Mouse (Mus musculus) common myeloid progenitor, adult 5-6 weeks (primary cell): Measurements from ENCODE around the gene Faim2. TPM values are rescaled to one million over a fixed set of nuclear protein-coding genes. Genes with fewer than 3 reads are reported as not detected.

Experiments used
- ATAC-seq: replicated peaks from 2 replicates; pipeline ENCODE4 v1.8.0; 2016; ENCODE audit warnings: low read depth, mild to moderate bottlenecking, moderate TSS enrichment, inconsistent platforms; ENCODE audit not compliant: poor library complexity, severe bottlenecking
- total RNA-seq: library from RNA; stranded (forward); fragments of 200-1000, 187-1606 nt; gene quantifications from 2 replicates; pipeline ENCODE4 v1.2.3, GENCODE M21; 2017

The Faim2 gene
- total RNA-seq, 1 experiment from 2014 or later: not detected

DNA sequence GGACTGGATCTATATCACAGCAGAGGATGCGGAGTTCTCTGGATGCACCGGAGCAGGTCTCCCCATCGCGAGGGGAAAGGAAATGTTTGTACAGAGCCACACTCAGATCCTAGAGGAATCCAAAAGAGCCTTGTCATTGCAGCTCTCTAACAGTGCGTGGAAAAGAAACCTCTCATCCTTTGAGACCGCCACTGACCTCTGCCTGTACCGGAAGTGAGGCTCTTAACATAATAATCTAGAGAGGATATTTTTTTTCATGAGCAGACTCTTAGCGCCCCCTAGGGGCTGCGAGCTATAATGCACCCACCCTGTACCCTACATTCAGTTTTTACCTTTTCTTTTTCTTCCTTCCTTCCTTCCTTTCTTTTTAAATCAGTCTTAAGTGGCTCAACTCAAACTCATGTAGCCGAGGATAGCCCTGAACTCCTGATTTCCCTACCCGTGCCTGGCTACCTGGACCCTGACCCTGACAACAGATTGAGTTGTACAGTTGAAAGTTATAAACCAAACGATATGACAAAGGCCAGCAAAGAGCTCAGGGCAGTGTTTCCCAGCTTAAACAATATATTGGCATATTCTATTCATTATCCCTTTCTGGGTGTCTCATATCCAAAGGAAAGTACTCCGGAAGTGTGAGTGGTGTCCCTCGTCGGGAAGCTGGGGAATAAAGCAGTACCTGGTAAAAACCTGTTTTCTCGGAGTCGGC is 56.8 kb downstream of the Faim2 start:
- peak; percentile 30; the same call in 1 of the 2 replicates for ATAC-seq

DNA sequence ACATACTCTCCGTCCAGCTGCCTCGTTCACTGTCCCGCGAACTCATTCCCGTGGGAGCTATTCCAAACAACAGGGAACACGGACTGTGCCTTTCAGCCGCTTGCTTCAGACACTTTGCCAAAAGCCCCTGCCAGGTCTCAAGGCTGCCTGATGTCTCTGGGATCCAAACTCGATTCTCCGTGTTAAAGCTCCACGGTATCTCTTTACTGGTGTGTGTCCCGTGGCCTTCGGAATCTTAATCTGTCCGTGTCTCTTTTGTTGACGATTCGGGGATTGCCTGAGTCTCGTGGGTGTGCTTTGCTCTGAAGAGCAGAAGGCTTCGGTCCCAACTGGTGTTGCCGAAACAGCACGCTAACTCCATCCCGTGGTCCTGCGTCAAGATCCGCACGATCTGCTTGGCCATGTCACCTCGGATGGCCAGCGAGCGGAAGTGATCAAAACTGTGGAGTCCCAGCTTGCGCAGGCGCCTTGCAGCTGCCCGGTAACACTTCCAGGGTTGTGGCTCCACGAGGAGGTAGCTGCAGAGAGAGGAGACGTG is 57.7 kb downstream of the Faim2 start:
- no peak for ATAC-seq

DNA sequence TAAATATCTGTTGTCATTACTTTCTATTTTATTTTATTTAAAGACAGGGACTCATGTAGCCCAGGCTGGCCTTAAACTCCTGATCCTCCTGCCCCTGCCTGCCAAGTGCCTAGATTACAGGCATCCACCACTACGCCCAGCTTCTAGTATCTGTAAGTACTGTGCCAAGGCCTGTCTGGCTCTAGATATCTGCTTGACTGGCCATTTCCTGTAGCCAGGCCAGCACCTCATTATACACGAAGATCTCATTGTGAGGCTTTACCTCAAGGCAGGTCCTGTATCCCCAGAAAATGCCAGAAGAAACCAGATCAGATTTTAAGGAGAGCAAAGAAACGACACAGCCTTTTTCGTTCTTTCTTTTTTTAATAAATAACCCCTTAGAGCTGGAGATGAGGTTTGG is 58.2 kb downstream of the Faim2 start:
- no peak for ATAC-seq

DNA sequence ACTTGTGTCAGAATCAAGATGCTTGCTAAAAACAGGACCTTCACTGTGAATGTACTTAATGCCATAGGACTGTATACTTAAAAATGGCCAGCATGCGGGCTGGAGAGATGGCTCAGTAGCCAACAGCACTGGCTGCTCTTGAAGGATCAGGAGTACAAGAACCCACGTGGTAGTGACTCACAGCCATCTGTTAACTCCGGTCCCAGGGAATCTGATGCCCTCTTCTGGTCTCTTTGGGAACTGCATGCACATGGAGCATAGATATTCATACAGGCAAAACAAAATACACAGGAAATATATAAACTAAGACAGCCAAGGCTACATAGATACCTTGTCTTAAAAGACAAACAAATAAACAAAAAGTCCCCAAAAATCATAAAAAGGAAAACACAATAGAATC is 58.9 kb downstream of the Faim2 start:
- ATAC-seq: peak; percentile 55

DNA sequence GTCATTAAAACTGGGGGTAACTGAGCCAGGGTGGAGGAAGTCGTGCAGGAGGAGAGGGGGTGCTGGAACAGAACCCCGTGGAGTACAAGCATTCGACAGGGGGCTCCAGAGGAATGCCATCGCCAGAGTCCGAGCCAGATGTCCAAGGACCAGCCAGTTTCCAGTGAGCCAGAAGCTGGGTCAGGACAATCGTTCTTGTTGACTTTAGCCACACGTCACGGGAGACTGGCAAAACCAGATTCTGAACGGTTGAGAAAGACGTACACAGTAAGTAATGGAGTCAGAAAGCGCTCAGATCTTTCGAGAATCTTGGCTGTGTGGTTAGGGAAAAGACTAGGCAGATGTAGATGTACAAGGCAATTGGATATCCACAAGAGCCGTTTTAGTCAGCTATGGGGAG is 64.8 kb downstream of the Faim2 start:
- no peak for ATAC-seq

DNA sequence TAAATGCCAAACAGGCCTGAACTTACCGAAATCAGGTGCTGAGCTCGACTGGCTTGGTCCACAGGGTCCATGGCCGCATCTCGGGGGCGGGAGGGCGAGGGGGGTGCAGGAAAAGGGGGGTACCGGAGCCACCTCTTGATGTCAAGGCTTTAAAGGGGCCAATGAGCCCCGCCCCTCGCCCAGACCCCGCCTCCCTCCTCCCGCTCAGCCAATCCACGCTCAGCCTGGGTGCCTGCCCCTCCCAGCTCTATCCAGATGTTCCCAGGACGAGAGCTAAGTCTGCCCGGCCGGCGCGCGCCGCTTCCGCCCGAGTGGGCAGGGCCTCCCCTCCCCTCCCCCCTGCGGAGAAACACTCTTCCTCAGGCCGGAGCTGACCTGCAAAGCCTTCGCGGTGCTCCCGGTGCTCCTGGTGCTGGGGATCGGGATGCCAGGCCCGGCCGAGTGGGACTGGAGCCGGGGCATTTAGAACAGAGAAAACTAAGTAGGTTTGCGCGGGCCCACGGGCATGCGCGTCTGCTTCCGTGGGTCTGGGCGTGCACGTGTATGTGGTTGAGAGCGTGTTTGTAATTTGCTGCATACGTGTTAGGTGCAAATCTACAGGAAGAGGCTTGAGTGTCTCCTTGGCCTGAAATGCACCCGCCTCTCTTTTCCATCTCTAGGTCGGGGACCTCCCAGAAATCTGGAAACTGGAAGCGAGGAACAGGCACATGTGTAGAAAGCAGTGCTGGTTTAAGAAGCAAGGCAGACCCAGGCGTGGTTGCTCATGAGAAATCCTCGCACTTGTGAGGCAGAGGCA is 70.2 kb downstream of the Faim2 start, which contains the start of gene Nckap5l:
Nckap5l (minus strand) TSS at position 143 of the 796 bp plus-strand sequence.
- peak; percentile 96 for ATAC-seq

DNA sequence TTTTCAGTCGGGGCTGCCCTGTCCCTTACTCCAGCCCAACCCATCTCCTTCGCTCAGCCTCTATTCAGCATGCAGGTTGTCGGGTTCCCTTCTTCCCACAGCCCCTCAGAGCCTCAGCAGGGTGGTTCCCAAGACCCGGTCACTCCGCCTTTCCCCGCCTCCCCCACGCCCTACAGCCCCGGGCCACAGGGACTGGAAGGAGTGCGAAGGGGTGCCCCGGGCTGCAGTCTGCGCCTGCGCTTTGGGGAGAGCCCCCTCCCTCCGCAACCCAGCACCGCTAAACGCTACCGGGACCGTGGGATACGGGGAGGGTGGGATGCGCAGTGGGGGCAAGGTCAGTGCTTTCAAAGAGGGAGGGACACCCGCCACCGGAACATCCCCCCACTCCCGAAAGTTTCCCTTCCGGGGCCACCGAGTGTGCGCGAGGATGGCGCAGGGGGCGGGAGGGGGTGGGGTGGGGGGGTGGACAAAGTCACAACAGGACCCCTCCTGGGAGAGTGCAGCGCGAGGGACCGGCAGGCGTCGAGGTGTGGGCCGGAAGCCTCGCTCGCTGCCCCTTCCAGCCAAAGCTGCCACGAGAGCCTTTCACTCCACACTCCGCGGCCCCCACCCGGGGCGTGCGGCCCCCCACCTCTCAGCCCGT is 70.9 kb downstream of the Faim2 start:
- peak; percentile 22; the same call in 1 of the 2 replicates for ATAC-seq

DNA sequence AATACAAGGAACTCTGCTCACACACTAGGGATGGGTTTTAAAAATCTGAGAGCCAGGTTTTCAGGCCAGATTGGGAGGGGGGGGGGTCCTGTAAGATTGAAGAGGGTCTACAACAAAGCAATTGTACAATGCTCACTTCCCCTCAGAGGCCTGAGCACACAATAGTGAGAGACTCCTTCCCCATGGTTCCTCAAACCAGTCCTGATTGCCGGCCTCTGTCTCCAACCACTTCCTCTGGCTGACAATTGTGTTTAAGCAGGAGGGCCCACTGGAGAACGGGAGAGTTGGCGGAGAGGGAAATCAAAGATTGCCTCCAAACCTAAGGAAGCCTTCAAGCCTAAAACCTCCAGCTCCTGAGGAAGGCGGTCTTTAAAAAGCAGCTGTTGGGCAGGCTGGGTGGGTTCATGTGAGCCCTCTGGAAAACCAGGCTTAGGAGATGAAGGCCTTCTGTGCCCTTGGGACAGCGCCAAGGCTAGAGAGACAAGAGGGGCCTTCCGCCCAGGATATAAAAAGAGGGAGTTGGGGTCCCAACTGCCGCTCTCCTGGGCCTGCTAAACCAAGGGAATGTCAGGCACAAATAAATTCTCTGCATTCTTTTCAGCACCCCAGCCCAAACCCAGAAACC is 71.5 kb downstream of the Faim2 start:
- ATAC-seq: peak; percentile 63

DNA sequence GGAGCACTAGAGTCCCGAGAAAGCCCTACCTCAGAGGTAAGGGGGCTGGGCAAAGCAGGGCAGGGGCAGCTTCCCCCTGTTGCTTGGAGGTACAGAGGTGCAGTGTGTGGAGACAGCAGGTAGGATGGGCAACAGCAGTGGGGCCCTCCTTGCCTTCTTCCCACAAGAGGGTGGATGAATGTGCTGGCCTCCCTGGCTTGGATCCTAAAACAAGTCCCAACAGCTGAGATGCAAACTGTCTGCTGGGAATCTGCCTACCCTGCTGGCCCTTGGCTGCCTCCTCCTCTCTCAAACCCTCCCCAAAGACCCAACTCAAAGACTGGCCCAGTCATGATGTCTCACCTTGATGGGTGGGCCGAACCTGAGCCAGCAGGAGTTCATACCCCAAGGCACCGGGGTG is 72.5 kb downstream of the Faim2 start:
- ATAC-seq: no peak

DNA sequence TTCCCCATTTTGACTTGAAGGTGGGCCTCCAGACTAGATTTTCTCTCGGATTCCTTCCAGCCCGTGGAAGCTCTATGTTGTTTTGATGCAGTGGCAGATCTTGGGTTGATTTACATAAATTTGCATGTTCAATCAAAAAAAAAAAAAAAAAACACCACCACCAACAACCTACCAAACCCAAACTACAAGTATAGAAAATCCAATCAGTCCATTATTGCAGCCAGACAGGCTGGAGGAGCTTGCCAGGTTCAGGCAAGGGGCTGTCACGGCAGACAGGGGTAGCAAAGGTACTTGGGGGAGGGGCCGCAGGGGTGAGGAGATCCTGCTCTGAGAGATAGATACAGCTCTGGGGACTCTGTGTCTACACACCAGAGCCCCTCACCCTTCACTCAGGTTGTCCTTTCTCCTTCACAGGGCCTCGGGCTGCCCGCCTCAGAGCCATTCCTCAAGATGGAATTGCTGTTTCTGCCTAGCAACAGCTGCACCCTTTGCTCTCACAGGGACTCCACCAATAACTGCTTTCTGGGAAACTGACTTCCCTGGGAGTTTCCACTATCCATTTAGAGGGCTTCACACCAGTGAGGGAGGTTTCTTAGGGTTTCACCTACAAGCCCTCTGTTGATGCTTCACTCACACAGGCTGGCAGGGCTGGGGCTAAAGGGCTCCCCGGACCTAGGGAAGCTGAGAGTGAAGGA is 73.2 kb downstream of the Faim2 start:
- no peak for ATAC-seq

DNA sequence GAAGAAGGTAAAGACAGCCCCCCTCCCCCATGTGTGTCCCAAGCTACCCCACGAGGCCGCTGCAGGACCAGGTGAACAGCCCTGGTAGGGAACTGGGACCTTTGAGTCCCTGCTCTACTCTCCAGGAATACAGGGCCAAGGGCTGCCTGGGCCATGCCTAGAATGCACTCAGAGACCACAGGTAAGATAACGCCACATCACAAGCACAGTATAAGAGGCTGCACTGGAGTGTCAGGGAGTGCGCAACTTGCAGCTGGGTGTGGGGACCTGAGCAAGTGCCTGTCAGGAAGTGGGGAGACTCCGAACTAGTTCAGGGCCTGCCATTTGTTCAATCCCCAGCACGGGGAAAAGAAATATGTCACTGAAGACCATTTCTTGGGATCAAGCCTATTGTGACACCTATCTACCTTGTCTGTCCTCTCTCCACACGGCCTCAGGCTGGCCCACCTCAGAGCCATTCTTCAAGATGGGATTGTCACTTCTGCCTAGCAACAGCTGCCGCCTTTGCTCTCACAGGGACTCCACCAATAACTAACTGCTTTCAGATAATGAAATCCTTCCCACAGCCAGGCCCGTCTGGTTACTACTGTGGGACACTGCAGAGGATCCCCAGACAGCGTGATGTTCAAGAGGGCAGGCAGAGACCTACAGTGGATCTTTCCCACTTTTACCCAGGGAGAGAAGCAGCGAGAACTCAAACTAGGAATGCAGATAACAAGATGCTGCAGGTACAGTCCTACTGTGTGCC is 74.6 kb downstream of the Faim2 start:
- no peak for ATAC-seq

DNA sequence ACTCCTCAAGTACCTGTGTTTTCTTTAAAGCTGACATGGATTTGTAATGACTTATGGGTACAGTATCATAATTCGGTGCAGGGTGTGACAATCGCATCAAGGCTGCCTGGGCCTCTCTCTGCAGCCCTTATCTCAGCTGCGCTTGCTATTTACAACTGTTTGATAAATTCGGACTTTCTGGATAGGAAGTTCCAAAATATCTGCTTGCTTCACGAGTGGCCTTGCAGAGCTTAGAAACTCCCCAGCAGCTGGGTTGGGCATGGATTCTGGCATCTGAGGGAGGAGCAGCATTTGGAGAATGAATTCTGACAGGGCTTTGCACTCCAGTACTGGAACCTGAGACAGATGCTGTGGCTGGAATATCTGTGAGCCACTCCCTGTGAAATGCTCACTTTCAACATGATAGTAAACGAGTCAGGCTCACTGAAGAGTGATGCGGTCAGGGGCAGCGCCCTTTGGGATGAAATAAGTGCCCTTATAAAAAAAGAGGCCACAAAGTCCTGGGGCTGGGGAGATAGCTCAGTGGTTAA is 78.1 kb downstream of the Faim2 start:
- ATAC-seq: peak; percentile 26; the same call in 1 of the 2 replicates

DNA sequence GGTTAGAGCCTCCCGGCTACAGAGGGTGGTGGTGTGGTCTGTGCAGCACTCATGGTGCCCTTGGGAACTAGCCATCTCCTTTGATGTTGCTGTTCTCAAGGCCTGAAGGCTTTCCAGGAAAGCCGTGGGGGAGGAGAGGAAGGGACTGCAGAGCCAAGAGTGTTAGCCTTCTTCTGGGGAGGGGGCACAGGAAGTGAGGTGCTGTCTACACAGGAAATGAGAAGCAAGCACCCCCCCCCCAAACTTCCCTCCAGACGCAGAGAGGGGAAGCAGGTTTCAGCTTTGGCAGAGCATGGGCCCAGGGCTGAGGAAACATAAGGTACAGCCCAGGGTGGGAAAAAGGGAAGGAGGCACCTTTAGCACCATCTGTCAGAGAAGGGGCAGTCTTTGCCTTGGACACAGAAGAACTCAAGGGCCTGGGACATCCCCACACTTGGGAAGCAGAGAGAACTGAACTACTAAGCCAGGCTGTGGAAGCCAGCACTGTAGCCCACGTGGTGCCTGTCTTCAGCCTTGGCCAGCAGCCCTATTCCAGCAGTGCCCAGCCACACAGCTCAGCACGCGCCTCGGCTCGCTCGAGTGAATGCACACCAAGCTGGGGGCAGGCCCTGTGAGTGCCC is 78.7 kb downstream of the Faim2 start:
- peak; percentile 85 for ATAC-seq

Other genes with a start within 250 kb of the Faim2 start
- 4.3 and 13.7 TPM in 2 replicates for gene Prpf40b, start 233.1 kb downstream of the Faim2 start, total RNA-seq
- gene Fam186b, start 232.3 kb downstream of the Faim2 start, total RNA-seq: not detected in 2 replicates
- gene Fmnl3, start 157.7 kb downstream of the Faim2 start, total RNA-seq: 9.2 and 9.6 TPM in 2 replicates
- gene Tmbim6, start 135.3 kb downstream of the Faim2 start, total RNA-seq: 92.2 and 125 TPM in 2 replicates
- gene Nckap5l, start 70.4 kb downstream of the Faim2 start, total RNA-seq: 0.78 and 6.7 TPM in 2 replicates
- gene Bcdin3d, start 53.4 kb downstream of the Faim2 start, total RNA-seq: 4.9 and 5.4 TPM in 2 replicates
- not detected in 2 replicates for gene Aqp2, start 50.9 kb upstream of the Faim2 start, total RNA-seq
- gene Aqp5, start 62.6 kb upstream of the Faim2 start, total RNA-seq: not detected in 2 replicates
- not detected in 2 replicates for gene Aqp6, start 73.2 kb upstream of the Faim2 start, total RNA-seq
- gene Racgap1, start 123.5 kb upstream of the Faim2 start, total RNA-seq: 60.6 and 78.1 TPM in 2 replicates
- not detected in 2 replicates for gene Asic1, start 142.2 kb upstream of the Faim2 start, total RNA-seq
- gene Smarcd1, start 174.0 kb upstream of the Faim2 start, total RNA-seq: 27.9 and 34.0 TPM in 2 replicates
- not detected in 2 replicates for gene Gm17349, start 177.3 kb upstream of the Faim2 start, total RNA-seq
- gene Gpd1, start 189.3 kb upstream of the Faim2 start, total RNA-seq: 0.46 and 0.82 TPM in 2 replicates
- 31.2 and 49.0 TPM in 2 replicates for gene Cox14, start 197.5 kb upstream of the Faim2 start, total RNA-seq
- gene Cers5, start 244.7 kb upstream of the Faim2 start, total RNA-seq: 24.0 and 33.2 TPM in 2 replicates